Mouse (Mus musculus) intestine, postnatal 0 days (tissue): ENCODE data around the gene Mark3. TPM values are rescaled to one million over a fixed set of nuclear protein-coding genes. Genes with fewer than 3 reads are reported as not detected.

Source experiments
- ATAC-seq: fragments of 200-750 bp; cut with Nextera tagmentation; 2 replicates; pipeline ENCODE4 v1.8.0; 2017; ENCODE audit warnings: mild to moderate bottlenecking, moderate TSS enrichment, moderate library complexity
- H3K27ac ChIP-seq: fragments of 300-500 bp; sonication (generic); 2 replicates; pipeline ENCODE4 v1.5.1; 2014; ENCODE audit warnings: mild to moderate bottlenecking, low read depth, low read length, moderate library complexity
- H3K27me3 ChIP-seq: fragments of 300-500 bp; sonication (generic); replicated peaks from 2 replicates; pipeline ENCODE4 v1.6.1; 2014; ENCODE audit warnings: low read length, mixed read lengths; ENCODE audit not compliant: control insufficient read depth, insufficient read depth
- H3K36me3 ChIP-seq: fragments of 300-500 bp; sonication (generic); 2 replicates; pipeline ENCODE4 v1.6.1; 2014; ENCODE audit warnings: mild to moderate bottlenecking, moderate library complexity; ENCODE audit not compliant: control insufficient read depth, insufficient read depth
- H3K4me1 ChIP-seq: fragments of 300-500 bp; sonication (generic); replicated peaks from 2 replicates; pipeline ENCODE4 v1.6.1; 2014; ENCODE audit warnings: antibody characterized with exemption, low read length, mixed read lengths; ENCODE audit not compliant: control insufficient read depth, insufficient read depth
- H3K4me2 ChIP-seq: fragments of 300-500 bp; sonication (generic); replicated peaks from 2 replicates; pipeline ENCODE4 v1.6.1; 2014; ENCODE audit warnings: low read depth, mild to moderate bottlenecking, moderate library complexity
- H3K4me3 ChIP-seq: fragments of 300-500 bp; sonication (generic); 2 replicates; pipeline ENCODE4 v1.5.1; 2014; ENCODE audit warnings: low read depth, low read length
- H3K9ac ChIP-seq: fragments of 300-500 bp; sonication (generic); 2 replicates; pipeline ENCODE4 v1.6.1; 2014; ENCODE audit warnings: mild to moderate bottlenecking, low read depth, low read length
- H3K9me3 ChIP-seq: fragments of 300-500 bp; sonication (generic); 2 replicates; pipeline ENCODE4 v1.6.1; 2016; ENCODE audit warnings: mixed run types; ENCODE audit not compliant: control insufficient read depth
- CTCF ChIP-seq: sonication (generic); IDR thresholded peaks from 2 replicates; pipeline ENCODE4 v1.5.1; 2016; ENCODE audit warnings: low read depth, mild to moderate bottlenecking, control low read depth, antibody characterized with exemption, moderate library complexity
- WGBS: fragments of 180-500 bp; shearing (Covaris S2); extraction: QIAGEN DNeasy Blood & Tissue Kit; methylation state at CpG from one replicate; pipeline ENCODE4 v1.1.7; 2014; 5-methylcytosine and 5-hydroxymethylcytosine counted together
- polyA plus RNA-seq: library from polyadenylated mRNA; unstranded; fragments of >200 nt; fragmentation: Nextera tagmentation; extraction: Ambion mirVana; gene quantifications from 2 replicates; pipeline ENCODE4 v1.2.1, GENCODE M21; 2015

Mark3 gene
- polyA plus RNA-seq, 1 experiment from 2014 or later, result 24.7 TPM

DNA sequence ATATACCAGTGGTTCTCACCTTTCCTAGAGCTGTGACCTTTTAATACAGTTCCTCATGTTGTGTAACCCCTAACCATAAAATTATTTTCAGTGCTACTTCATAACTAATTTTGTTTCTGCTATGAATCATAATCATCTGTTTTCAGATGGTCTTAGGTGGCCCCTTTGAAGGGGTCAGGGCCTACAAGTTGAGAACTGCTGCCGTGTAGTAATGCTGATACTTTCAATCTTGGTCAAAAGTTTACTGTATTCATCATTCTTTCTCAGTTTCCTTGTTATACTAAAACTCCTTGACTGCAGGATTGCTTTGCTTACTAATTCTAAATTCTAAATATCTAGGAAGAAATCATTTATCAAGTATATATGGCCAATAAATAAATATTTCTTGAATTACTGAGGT, 10.1 kb downstream of the Mark3 start:
- H3K27me3 ChIP-seq, result no peaks in the 10 kb centered on the region
- 54% methylated on average over 1 of the region's 1 CpGs for WGBS
- no peak for ATAC-seq
- H3K4me2 ChIP-seq, result no peak overlapping the region
- H3K9ac ChIP-seq, result no peak overlapping the region
- no peaks in the 10 kb centered on the region for H3K9me3 ChIP-seq
- H3K27ac ChIP-seq, result no peak overlapping the region
- TF ChIP-seq CTCF, result no peak
- H3K36me3 ChIP-seq, result no peaks in the 10 kb centered on the region
- no peak overlapping the region for H3K4me3 ChIP-seq
- no peaks in the 10 kb centered on the region for H3K4me1 ChIP-seq

DNA sequence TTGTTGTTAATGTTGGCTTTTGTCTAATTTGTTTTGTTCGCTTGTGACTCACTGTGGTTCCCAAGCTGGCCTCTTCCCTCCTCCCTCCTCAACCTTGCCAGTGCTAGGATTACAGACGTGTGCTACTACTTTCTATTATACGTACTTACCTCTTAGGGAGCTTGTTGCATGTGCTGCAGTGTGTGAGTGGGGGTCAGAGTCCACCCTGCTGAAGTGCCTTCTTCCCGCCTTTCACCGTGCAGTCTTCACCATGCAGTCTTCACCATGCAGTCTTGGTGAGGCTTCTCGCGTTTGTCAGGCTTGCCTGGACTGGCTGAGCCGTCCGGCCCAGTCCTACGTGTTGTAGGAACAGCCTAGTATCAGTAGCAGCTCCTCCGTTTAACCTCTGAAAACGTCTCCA, 12.9 kb downstream of the Mark3 start:
- no peak for TF ChIP-seq CTCF
- H3K9me3 ChIP-seq, result no peaks in the 10 kb centered on the region
- ATAC-seq, result peak; percentile 78
- no peak overlapping the region for H3K4me3 ChIP-seq
- peak overlapping the region; percentile 10; the same call in 1 of the 2 replicates for H3K4me2 ChIP-seq
- no peak overlapping the region for H3K9ac ChIP-seq
- no peaks in the 10 kb centered on the region for H3K36me3 ChIP-seq
- no peaks in the 10 kb centered on the region for H3K4me1 ChIP-seq
- H3K27me3 ChIP-seq, result no peaks in the 10 kb centered on the region
- no peak overlapping the region for H3K27ac ChIP-seq
- 44% methylated on average over 12 of the region's 12 CpGs for WGBS

DNA sequence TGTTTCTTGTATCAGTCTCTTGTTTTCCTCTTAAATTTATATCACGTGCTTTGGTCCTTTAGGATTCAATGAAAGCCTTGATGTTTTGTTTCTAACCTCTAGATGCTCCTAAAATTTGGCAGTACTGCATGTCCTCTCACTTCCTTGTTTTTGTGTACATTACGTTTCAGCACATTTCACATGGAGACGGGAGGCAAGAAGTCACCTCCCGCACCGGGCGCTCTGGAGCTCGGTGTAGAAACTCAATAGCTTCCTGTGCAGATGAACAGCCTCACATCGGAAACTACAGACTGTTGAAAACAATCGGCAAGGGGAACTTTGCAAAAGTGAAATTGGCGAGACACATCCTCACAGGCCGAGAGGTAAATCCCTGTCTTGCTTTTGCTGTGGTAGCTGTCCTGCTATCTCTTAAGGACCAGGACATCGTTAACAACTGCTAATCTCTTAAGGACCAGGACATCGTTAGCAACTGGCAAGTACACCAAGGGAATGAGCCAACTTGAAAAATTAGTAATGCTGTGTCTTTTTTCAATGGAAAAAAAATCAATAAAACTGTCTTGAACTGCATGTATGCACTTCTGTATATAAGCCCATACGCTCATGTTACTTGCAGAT, 18.2 kb downstream of the Mark3 start:
- no peak overlapping the region for H3K4me2 ChIP-seq
- WGBS, result 69% methylated on average over 14 of the region's 14 CpGs
- TF ChIP-seq CTCF, result no peak

DNA sequence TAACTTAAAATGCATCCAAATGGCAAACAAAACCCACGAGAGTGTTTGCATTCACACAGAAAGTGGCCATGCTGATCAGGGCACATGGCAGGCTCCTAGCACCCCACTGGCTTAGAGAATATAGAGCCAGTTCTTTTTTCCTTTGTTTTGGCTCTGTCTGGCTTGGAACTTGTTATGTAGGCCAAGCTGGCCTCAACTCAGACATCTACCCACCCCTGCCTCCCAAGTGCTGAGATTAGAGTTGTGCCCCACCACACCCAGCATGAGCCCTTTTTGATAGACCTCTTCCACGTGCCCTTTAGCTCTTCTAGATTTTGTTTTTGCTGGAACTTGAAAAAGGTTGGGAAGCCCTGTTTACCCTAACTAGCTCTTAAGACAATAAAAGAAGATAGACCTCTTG, 19.5 kb downstream of the Mark3 start:
- H3K4me2 ChIP-seq, result no peak overlapping the region
- H3K4me1 ChIP-seq, result no peaks in the 10 kb centered on the region
- no peaks in the 10 kb centered on the region for H3K9me3 ChIP-seq
- 81% methylated on average over 2 of the region's 2 CpGs for WGBS
- H3K27me3 ChIP-seq, result no peaks in the 10 kb centered on the region
- no peak overlapping the region for H3K4me3 ChIP-seq
- peaks cover 28% of the 10 kb centered on the region for H3K36me3 ChIP-seq
- TF ChIP-seq CTCF, result no peak
- ATAC-seq, result no peak
- H3K9ac ChIP-seq, result no peak overlapping the region
- no peak overlapping the region for H3K27ac ChIP-seq

More for the DNA sequence above, 18.2 kb downstream of the Mark3 start:
- ATAC-seq, result no peak
- Histone ChIP-seq H3K36me3 (peaks cover 20% of the 10 kb centered on the region), H3K4me1 (no peaks in the 10 kb centered on the region), H3K27me3 (no peaks in the 10 kb centered on the region), H3K9me3 (no peaks in the 10 kb centered on the region), H3K27ac (no peak overlapping the region), H3K9ac (no peak overlapping the region), H3K4me3 (no peak overlapping the region)

DNA sequence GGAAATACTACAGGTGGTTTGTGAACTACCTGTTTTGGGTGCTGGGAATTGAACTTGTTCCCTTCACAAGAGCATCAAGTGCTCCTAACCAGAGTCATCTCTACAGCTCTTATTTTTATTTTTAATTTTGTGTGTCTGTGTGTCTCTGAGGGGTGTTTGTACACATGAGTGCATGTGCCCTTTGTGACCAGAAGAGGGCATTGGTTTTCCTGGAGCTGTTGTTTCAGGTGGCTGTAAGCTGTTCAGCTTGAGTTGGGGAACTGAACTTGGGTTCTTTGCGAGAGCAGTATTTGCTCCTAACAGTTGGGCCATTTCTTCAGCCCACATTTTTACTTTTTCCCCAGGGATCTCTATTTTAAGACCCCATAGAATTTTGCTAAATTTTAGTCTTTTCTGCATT, 23.0 kb downstream of the Mark3 start:
- 100% methylated on average over 1 of the region's 1 CpGs for WGBS
- H3K9ac ChIP-seq, result no peak overlapping the region
- H3K9me3 ChIP-seq, result no peaks in the 10 kb centered on the region
- no peaks in the 10 kb centered on the region for H3K27me3 ChIP-seq
- no peak for ATAC-seq
- H3K4me1 ChIP-seq, result no peaks in the 10 kb centered on the region
- H3K4me3 ChIP-seq, result no peak overlapping the region
- H3K36me3 ChIP-seq, result peaks cover 32% of the 10 kb centered on the region
- TF ChIP-seq CTCF, result peak; percentile 29
- H3K27ac ChIP-seq, result no peak overlapping the region; the same call in 1 of the 2 replicates
- H3K4me2 ChIP-seq, result no peak overlapping the region

DNA sequence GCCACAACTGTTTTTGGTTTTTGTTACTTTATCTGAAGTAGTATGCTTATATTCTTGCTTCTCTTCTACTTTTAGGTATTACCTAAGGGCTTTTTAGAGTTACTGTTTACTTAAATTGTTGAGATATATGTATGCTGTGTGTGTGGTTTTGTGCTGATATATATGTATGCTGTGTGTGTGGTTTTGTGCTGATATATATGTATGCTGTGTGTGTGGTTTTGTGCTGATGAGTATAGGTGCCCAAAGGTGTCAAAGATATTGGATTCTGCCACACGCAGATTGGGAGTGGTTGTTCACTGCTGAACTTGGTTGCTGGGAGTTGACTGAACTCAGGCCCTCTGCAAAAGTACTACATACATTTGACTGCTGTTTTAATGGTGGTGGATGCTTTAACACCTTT, 24.6 kb downstream of the Mark3 start:
- peaks cover 25% of the 10 kb centered on the region for H3K36me3 ChIP-seq
- 100% methylated on average over 1 of the region's 1 CpGs for WGBS
- no peak for TF ChIP-seq CTCF

DNA sequence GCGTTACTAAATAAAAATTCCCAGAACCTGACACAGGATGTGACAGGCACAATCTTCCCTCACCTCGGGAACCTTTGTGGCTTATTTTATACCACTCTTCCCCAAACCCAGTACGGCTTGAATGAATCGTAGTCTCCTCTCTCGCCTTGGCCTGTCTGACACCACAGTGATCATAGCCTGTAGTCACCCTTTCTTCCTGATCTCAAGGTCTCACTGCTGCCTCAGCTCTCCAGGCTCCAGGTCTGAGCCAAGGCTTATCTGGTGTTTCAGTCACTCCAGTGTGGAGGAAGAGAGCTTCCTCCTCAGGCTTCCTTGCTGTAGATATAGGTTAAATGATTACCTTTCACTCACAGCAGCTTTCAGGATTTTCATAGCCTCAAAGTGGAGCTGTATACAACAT, 25.3 kb downstream of the Mark3 start:
- Histone ChIP-seq H3K27ac (no peak overlapping the region), H3K36me3 (peaks cover 25% of the 10 kb centered on the region), H3K9ac (no peak overlapping the region), H3K4me2 (no peak overlapping the region), H3K4me3 (no peak overlapping the region), H3K9me3 (no peaks in the 10 kb centered on the region), H3K27me3 (no peaks in the 10 kb centered on the region), H3K4me1 (no peaks in the 10 kb centered on the region)
- WGBS, result 74% methylated on average over 5 of the region's 5 CpGs
- TF ChIP-seq CTCF, result no peak
- no peak for ATAC-seq

More for the DNA sequence above, 24.6 kb downstream of the Mark3 start:
- Histone ChIP-seq H3K4me3 (no peak overlapping the region), H3K27ac (no peak overlapping the region), H3K4me2 (no peak overlapping the region), H3K4me1 (no peaks in the 10 kb centered on the region), H3K9me3 (no peaks in the 10 kb centered on the region), H3K9ac (no peak overlapping the region), H3K27me3 (no peaks in the 10 kb centered on the region)
- no peak for ATAC-seq
